Mouse (Mus musculus): ENCODE measurements at regions not wholly inside any gene's neighbourhood (a gene's known extent, or its start where the extent isn't known, plus 50 kb on each side); places are given as distances from the start of the nearest gene placed in this dataset.

DNA sequence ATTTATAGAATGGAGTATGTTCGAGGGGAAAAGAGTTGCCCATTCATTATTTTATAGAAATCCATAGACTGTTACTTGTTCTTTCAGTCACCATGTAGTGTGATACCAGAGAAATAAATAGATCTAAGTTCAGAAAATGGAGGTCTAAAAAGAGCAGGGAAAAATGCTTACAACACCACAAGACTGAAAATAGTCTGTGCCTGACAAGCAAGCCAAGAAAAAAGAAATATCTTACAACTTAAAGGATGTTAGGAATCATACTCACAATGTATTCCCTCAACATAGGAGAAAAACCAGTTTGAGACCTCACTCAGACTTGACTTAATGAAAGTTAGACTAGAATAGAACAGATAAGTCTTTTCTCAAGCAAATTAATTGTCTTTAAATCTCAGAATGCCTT is 1486.6 kb upstream of the Sel1l start:
- Histone ChIP-seq H3K4me2 (replicated peaks; ENCODE audit: low read depth) (no peak overlapping the region), H3K4me1 (replicated peaks; ENCODE audit: control insufficient read depth, insufficient read depth) (no peaks in the 10 kb centered on the region), H3K9ac (ENCODE audit: low read length) (no peak overlapping the region), H3K27ac (replicated peaks) (no peak overlapping the region), H3K36me3 (ENCODE audit: control insufficient read depth, insufficient read depth, low read length) (no peaks in the 10 kb centered on the region), H3K4me3 (ENCODE audit: low read depth, low read length) (no peak overlapping the region), H3K27me3 (ENCODE audit: control insufficient read depth, insufficient read depth, low read length) (no peaks in the 10 kb centered on the region), H3K9me3 (ENCODE audit: control insufficient read depth, low read length) (no peaks in the 10 kb centered on the region)
- no peak for TF ChIP-seq EP300 (optimal IDR thresholded peaks at IDR 0.05)
- no peak for TF ChIP-seq CTCF (IDR thresholded peaks at IDR 0.05; ENCODE audit: low read depth)
- 69% methylated on average over 1 of the region's 1 CpGs for WGBS
- DNase-seq (ENCODE audit: low spot score), result no peak
- ATAC-seq (ENCODE audit: low FRiP score, low TSS enrichment), result no peak

DNA sequence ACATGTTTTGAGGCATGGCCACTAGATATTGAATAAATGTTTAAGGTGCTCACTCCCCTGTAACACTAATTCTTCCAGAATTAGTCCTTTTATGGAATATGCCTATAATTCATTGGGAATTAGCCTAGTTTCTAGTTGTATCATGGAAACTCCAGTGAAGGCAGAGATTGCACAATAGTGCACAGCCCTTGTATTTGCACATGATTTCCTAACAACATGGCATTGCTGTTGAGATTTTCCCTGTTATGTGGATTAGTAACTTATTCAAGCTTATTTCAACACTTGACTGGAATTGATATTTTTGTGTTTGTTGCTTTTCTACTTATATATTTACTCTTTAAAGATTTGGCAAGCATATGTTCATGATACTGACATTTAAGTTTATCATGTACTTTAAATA is 1463.3 kb upstream of the Sel1l start:
- Histone ChIP-seq H3K27ac (replicated peaks) (no peak overlapping the region), H3K4me3 (ENCODE audit: low read depth, low read length) (no peak overlapping the region), H3K27me3 (ENCODE audit: control insufficient read depth, insufficient read depth, low read length) (no peaks in the 10 kb centered on the region), H3K9ac (ENCODE audit: low read length) (no peak overlapping the region), H3K9me3 (ENCODE audit: control insufficient read depth, low read length) (no peaks in the 10 kb centered on the region), H3K4me2 (replicated peaks; ENCODE audit: low read depth) (no peak overlapping the region), H3K4me1 (replicated peaks; ENCODE audit: control insufficient read depth, insufficient read depth) (no peaks in the 10 kb centered on the region), H3K36me3 (ENCODE audit: control insufficient read depth, insufficient read depth, low read length) (no peaks in the 10 kb centered on the region)
- DNase-seq (ENCODE audit: low spot score) (no peak), ATAC-seq (ENCODE audit: low FRiP score, low TSS enrichment) (no peak)
- no peak for TF ChIP-seq EP300 (optimal IDR thresholded peaks at IDR 0.05)
- TF ChIP-seq CTCF (IDR thresholded peaks at IDR 0.05; ENCODE audit: low read depth), result no peak

DNA sequence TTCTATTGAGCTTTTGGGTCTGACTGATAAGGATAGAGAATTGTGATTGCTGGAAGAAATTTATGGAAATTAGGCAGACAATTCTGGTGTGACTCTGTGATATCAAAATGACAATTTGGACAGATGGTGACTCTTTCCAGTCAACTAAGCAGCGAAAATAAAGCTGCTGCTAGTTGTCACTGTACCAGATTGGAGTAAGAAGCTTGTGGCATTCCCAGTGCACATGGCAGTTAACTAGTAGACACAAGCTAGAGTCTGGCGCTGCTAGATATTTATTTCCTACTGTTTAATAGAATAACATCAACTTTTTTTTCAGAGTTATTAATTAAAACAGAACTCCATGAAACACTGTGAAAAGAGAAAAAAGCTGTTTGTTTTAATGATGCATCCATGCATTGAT is 1432.9 kb upstream of the Sel1l start:
- WGBS, result 62% methylated on average over 2 of the region's 2 CpGs
- Histone ChIP-seq H3K27me3 (ENCODE audit: control insufficient read depth, insufficient read depth, low read length) (no peaks in the 10 kb centered on the region), H3K4me3 (ENCODE audit: low read depth, low read length) (no peak overlapping the region), H3K4me2 (replicated peaks; ENCODE audit: low read depth) (no peak overlapping the region), H3K9me3 (ENCODE audit: control insufficient read depth, low read length) (no peaks in the 10 kb centered on the region), H3K9ac (ENCODE audit: low read length) (no peak overlapping the region), H3K36me3 (ENCODE audit: control insufficient read depth, insufficient read depth, low read length) (no peaks in the 10 kb centered on the region), H3K4me1 (replicated peaks; ENCODE audit: control insufficient read depth, insufficient read depth) (no peaks in the 10 kb centered on the region), H3K27ac (replicated peaks) (no peak overlapping the region)
- TF ChIP-seq EP300 (optimal IDR thresholded peaks at IDR 0.05) (no peak), CTCF (IDR thresholded peaks at IDR 0.05; ENCODE audit: low read depth) (no peak)
- DNase-seq (ENCODE audit: low spot score) (no peak), ATAC-seq (ENCODE audit: low FRiP score, low TSS enrichment) (no peak)

DNA sequence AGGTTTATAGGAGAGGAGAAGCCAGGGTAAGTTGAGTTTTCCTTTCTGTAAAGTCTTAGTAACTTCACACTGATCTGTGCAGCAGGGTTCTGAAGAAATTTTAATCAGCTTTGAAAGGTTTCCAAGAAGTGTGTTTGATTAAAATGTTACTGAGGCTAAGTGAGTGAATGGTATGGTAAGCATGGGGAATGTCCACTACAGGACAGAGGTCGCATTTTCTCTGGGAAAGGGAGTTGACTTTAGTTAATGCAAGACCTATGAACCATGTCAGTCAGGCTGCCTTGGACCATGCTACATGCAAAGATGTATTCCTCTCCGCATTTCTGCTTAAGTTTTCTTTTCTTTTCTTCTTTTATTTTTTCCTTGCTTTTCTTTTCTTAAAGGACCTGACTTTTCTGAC is 1424.7 kb upstream of the Sel1l start:
- H3K27me3 ChIP-seq (ENCODE audit: control insufficient read depth, insufficient read depth, low read length), result no peaks in the 10 kb centered on the region
- DNase-seq (ENCODE audit: low spot score), result no peak
- TF ChIP-seq CTCF (IDR thresholded peaks at IDR 0.05; ENCODE audit: low read depth), result no peak
- no peak for TF ChIP-seq EP300 (optimal IDR thresholded peaks at IDR 0.05)
- no peak overlapping the region for H3K27ac ChIP-seq (replicated peaks)
- no peak for ATAC-seq (ENCODE audit: low FRiP score, low TSS enrichment)
- no peaks in the 10 kb centered on the region for H3K36me3 ChIP-seq (ENCODE audit: control insufficient read depth, insufficient read depth, low read length)
- H3K4me2 ChIP-seq (replicated peaks; ENCODE audit: low read depth), result no peak overlapping the region
- no peak overlapping the region for H3K9ac ChIP-seq (ENCODE audit: low read length)
- no peaks in the 10 kb centered on the region for H3K9me3 ChIP-seq (ENCODE audit: control insufficient read depth, low read length)
- H3K4me3 ChIP-seq (ENCODE audit: low read depth, low read length), result no peak overlapping the region
- no peaks in the 10 kb centered on the region for H3K4me1 ChIP-seq (replicated peaks; ENCODE audit: control insufficient read depth, insufficient read depth)
- WGBS, result 71% methylated on average over 2 of the region's 2 CpGs

GRCm38 (mm10) chr12:93230237-93230636 is 1381.3 kb upstream of the Sel1l start:
- H3K9me3 ChIP-seq (ENCODE audit: control insufficient read depth, low read length), result no peaks in the 10 kb centered on the region
- H3K4me3 ChIP-seq (ENCODE audit: low read depth, low read length), result no peak overlapping the region
- H3K4me1 ChIP-seq (replicated peaks; ENCODE audit: control insufficient read depth, insufficient read depth), result no peaks in the 10 kb centered on the region
- H3K4me2 ChIP-seq (replicated peaks; ENCODE audit: low read depth), result no peak overlapping the region
- H3K27ac ChIP-seq (replicated peaks), result no peak overlapping the region
- no peak for TF ChIP-seq CTCF (IDR thresholded peaks at IDR 0.05; ENCODE audit: low read depth)
- no peak for TF ChIP-seq EP300 (optimal IDR thresholded peaks at IDR 0.05)
- no peak overlapping the region for H3K9ac ChIP-seq (ENCODE audit: low read length)
- ATAC-seq (ENCODE audit: low FRiP score, low TSS enrichment) (no peak), DNase-seq (ENCODE audit: low spot score) (no peak)
- H3K27me3 ChIP-seq (ENCODE audit: control insufficient read depth, insufficient read depth, low read length), result no peaks in the 10 kb centered on the region
- 78% methylated on average over 3 of the region's 3 CpGs for WGBS
- no peaks in the 10 kb centered on the region for H3K36me3 ChIP-seq (ENCODE audit: control insufficient read depth, insufficient read depth, low read length)

GRCm38 (mm10) chr12:93226826-93227225 is 1377.9 kb upstream of the Sel1l start:
- WGBS, result 84% methylated on average over 1 of the region's 1 CpGs
- Histone ChIP-seq H3K9me3 (ENCODE audit: control insufficient read depth, low read length) (no peaks in the 10 kb centered on the region), H3K4me3 (ENCODE audit: low read depth, low read length) (no peak overlapping the region), H3K9ac (ENCODE audit: low read length) (no peak overlapping the region), H3K27ac (replicated peaks) (no peak overlapping the region), H3K4me2 (replicated peaks; ENCODE audit: low read depth) (no peak overlapping the region), H3K27me3 (ENCODE audit: control insufficient read depth, insufficient read depth, low read length) (no peaks in the 10 kb centered on the region), H3K4me1 (replicated peaks; ENCODE audit: control insufficient read depth, insufficient read depth) (no peaks in the 10 kb centered on the region), H3K36me3 (ENCODE audit: control insufficient read depth, insufficient read depth, low read length) (no peaks in the 10 kb centered on the region)
- no peak for ATAC-seq (ENCODE audit: low FRiP score, low TSS enrichment)
- no peak for DNase-seq (ENCODE audit: low spot score)
- TF ChIP-seq CTCF (IDR thresholded peaks at IDR 0.05; ENCODE audit: low read depth), result no peak
- no peak for TF ChIP-seq EP300 (optimal IDR thresholded peaks at IDR 0.05)
